Mouse (Mus musculus) embryo, embryonic 10.5 days (tissue): ENCODE data around the gene Sntn.

Experiments
- DNase-seq: peaks from one replicate; pipeline ENCODE4 v3.0.0-alpha.2; 2015; ENCODE audit warnings: low spot score

Sntn gene

DNA sequence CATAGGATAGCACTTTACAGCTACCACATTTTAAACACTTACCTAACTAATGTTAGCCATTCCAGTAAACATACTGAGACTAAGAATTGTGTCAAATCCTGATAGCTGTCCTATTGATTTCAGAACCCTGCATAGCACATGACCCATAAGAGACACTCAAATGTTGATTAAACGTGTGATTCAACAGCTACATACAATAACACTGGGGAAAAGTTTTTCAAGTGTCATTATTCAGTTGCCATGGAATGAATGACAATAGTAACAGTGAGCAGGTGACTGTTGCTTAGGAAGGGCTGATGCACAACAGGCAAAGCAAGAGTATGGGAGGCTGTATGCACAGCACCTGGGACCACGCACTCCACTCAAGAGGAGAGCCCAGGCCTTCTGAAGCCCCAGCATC, at the start of gene Sntn:
Gene Sntn (plus strand): TSS at position 301 of the 400 bp plus-strand sequence.
- no peak for DNase-seq

DNA sequence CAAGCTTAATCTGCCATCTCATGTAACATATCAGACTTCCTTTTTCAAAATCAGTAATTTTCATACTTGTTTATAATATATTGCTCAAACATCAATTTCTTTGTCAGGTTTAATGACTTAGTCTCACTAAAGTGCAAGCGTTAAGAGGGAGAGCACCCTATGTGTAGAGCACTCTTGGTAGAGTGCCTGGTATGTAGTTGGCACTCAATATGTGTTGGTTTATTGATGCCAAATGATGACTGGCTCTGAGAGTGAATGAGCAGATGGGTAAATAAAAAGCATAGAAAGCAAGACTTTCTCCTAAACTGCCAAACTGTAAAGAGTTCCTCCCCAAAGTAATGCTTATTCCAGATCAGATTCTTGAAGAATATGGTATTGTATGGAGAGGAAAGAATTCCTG, 20.8 kb upstream of the Sntn start:
- no peak for DNase-seq

DNA sequence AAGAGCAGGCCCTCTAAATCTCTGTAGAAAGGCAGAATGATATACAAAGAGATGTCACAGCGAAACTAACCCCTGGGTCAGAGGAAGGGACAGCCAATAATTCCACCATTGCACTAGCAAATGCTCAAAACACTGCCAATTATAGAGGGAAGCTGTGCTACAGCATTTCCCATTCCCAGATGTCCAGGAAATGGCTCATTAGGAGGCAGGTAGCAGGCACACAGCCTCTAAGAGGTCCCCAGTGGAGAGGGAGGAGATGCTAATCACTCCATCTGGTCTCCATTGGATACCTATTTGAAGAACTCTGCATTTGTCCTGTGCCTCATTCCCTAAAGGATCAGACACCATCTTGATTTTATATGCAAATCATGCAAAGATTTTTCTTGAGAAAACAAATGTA, 19.6 kb upstream of the Sntn start:
- peak; percentile 52 for DNase-seq

DNA sequence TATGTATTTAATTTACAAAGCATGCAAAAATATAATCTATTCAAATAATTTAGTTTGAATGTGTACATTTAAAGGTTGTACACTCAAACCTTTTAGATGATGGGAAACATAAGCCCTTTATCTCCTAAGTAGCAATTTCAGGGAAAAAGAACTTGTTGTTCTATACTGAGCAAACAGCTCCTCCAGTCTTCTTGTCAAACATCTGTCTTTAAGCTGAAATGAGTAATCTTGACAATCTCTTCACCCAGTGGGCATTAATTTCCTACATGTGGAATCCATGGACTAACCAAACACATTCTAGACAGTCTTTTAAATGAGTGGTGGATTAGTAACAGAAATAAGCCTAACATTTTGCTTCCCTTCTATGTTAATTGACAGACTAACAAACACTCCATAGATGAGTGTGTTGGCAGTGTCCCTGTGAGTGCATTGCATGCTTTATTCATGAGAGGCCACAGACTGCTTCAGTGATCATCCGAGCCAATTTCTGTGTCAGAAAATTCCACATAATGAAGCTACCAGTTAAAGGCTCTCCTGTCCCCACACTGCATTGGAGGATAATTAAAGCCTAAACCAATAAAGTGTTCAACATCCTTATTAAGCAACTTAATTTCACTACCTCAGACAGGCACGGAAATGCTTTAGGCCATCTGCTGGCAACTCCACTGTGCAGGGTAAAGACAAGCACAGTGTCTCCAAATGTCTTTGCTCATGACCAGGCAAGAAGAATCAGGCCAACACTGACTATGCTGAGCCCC, 19.0 kb upstream of the Sntn start:
- DNase-seq, result peak; percentile 4

DNA sequence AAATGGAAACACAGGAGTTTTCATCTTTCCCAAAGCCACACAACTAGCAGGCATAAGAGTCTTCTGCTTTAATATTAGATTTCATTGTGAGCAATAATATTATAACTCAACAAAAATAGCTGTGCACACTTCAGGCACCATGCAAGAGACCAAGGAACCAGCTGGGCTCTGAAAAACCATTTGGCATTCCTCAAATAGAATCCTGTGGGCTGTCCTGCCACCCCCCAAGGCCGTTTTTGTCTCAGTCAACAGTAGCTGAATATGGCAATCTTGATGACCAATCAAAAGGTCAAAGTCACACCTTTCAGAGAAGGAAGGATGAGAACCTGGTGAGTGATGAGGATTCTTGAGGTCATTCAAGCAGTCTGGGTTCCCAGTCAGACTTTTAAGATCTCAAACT, 16.0 kb downstream of the Sntn start:
- no peak for DNase-seq

DNA sequence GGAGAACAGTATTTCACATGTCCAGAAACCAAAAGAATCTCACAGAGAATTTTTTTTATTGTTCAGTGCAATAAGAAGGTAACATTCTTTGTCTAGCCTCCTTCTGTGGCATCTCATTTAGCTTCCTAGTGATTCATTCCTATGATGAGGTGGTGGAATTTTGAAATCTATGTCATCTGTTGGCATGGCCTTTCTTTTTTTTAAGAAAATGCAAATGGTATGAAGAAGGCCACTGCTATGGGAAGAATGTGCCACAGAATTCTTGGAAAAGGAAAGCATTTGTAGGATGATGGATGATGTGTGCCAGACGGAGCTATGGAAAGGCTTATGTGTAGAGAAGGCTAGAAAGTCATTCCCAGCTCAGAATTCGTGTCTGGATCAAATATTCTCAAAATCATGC, 19.8 kb downstream of the Sntn start:
- DNase-seq, result no peak

DNA sequence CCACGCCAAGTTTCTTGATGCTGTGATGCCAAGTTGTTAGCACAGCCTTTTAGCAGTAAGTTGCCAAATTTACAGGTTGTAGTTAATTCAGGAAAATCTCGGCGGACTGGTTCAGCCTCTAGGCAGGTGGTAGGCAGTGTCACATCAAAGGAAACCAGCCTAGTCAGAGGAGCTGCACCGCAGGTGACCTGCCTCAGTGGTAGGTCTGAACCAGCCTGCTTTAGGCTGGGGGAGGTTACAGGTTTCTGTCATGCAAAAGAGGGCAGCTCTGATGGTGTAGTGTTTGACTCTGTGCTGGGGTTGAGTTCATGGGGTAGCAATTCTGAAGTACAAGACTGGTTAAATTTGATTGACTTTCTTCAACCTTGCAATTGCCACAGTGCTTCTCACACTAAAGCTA, 61.6 kb downstream of the Sntn start:
- no peak for DNase-seq
